Mouse (Mus musculus) testis, postnatal 10 days (tissue): Measurements from ENCODE around the gene Ifi27.
"Not testable (repeated sequence)": the region's sequence is repeated elsewhere in the genome, so short reads cannot be mapped to it uniquely, and the experiment has no call there.

ENCODE experiments used
- DNase-seq: peaks from one replicate; pipeline ENCODE4 v3.0.0; 2021; ENCODE audit warnings: low spot score

Gene Ifi27

GRCm38 (mm10) chr12:103456727-103457126 lies 22.7 kb downstream of the Ifi27 start:
- not testable (repeated sequence) for DNase-seq

GRCm38 (mm10) chr12:103457140-103457539 lies 23.1 kb downstream of the Ifi27 start, which contains the start of gene Ifi27l2b:
Gene Ifi27l2b, minus strand, starts transcription at chr12:103457223.
- no peak for DNase-seq

GRCm38 (mm10) chr12:103474481-103474880 lies 40.5 kb downstream of the Ifi27 start:
- no peak for DNase-seq

DNA sequence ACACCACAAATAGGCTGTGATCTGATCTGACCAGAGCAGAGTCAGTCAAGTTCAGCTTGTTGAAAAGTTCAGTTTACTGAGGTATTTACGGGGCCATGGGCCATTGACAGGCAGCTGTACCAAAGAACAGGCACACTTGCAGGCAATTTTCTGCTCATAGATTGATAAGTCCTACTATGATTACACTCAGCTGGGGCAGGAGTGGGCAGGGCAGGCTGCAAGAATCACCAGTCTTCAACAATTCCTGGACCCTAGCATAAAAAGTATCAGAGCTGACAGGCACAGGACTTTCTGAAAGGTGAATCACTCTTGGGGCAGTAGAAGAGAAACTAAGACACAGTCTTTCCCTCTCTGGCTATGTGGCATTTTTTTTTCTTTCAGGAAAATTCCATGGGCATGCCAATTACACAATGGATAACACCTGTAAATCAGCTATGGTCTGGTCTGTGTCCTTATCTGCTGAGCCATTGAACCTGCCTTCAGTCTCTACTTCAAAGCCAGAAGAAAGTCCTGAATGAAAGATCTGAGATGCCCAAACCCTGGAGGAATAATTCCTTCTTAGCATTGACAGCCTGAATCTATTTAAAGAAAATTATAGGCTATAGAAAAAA lies 42.9 kb downstream of the Ifi27 start:
- DNase-seq: no peak

DNA sequence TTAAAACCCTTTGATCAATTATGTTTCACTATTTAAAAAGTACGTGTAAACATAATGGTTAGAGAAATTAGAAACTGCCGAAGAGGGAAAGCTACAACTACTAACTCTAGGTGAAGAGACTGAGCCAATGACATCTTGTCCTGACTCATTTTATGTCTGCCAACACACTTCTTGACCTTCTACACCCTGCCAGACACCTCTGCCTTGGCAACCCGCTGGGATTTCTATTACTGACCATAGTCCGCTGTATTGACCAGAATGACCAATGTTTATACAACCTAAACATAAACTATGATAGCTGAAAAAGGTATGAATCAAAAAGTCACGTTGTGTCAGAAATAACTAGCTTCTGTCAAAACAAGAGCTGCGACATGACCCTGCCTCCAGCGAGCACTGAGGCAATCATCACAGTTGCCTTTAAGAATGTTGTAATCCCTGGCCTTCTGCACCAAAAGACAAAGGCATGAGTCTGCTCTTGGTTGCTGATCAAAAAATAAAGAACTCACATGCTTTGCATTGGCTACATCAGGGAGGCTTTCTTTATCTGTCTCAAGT lies 43.5 kb downstream of the Ifi27 start:
- no peak for DNase-seq

GRCm38 (mm10) chr12:103481671-103482070 lies 47.7 kb downstream of the Ifi27 start:
- no peak for DNase-seq

- peak; percentile 23 for DNase-seq
Measured at GRCm38 (mm10) chr12:103482781-103483180, 48.8 kb downstream of the Ifi27 start.

DNA sequence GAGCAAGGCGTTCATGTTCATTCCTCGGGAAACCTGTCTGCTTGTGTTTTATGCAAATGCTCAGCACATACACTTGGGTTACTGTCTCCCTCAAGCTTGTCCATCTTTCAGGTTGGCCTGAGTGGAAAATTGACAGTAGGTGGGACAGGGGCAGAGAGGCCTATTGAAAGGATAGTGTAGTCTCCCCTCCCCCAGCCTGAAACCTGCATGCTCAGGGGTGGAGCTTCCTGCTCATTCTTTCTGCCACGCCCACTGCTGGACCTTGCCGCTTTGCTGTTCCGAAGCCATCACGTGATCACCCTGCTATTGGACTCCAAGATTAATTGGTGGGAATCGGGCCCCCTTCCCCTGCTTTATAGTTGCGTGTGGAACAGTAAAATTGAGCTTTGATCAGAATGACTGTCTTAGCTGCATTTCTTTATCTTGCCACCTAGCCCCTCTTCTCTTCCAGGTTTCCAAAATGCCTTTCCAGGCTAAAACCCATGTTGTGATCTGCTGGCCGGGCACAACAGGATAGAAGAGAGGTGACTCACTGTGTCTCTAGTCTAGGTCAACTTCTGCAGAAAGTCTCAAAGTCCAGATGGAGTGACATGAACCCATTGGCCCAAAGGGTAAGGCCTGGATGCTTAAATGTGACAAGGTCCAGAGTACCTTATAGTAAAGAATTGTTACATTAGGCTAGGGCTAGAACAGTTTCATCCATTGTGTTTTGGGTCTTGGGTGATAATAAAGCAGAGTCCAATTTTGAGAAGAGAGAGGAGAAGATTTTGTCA lies 50.4 kb downstream of the Ifi27 start:
- peak; percentile 42 for DNase-seq

DNA sequence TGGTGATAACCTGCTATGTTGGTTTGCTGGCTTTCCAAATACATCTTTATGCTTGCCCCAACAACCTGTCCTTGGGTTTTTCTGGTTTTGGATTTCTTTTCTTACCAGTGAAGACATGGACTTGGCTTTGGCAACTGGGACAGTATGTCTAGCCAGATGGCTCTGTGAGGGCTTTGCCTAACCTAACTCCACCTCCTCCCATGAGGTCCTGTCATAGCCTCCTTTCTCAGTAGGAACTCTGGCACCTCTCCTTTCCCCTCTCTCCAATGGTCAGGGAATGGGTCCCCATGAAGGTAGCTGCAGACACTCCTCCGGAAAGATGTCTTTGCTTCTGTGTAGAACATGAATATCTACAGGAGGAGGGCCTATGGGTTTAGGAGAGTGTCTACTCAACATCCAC lies 52.7 kb downstream of the Ifi27 start:
- no peak for DNase-seq

- DNase-seq: no peak
Measured at GRCm38 (mm10) chr12:103487276-103487675, 53.3 kb downstream of the Ifi27 start.

- no peak for DNase-seq
Measured at GRCm38 (mm10) chr12:103487750-103488149, 53.7 kb downstream of the Ifi27 start.
